Mouse (Mus musculus) megakaryocyte progenitor cell, adult 5-6 weeks (primary cell): ENCODE data around the gene Nlrp4c. TPM values are rescaled to one million over a fixed set of nuclear protein-coding genes. Genes with fewer than 3 reads are reported as not detected.

Source experiments
- total RNA-seq, 2 experiments: library from RNA; stranded (forward) in 1 of 2; stranded (reverse) in 1 of 2; fragments of 157-497, 149-512 nt in 1 of 2; fragments of 200-1000 nt in 1 of 2; gene quantifications; 2 replicates each; pipeline versions ENCODE4 v1.2.3 to v1.2.4; 2015 to 2017

Nlrp4c gene
- total RNA-seq, 2 experiments from 2014 or later: not detected

Other genes starting within 250 kb of the Nlrp4c start
- not detected in 2 replicates for gene Vmn1r63, start 239.7 kb upstream of the Nlrp4c start, total RNA-seq (2015)
- not detected in 2 replicates for gene Vmn1r63, start 239.7 kb upstream of the Nlrp4c start, total RNA-seq (2017)
- gene Vmn1r64, start 160.6 kb upstream of the Nlrp4c start, total RNA-seq (2015): not detected in 2 replicates
- gene Vmn1r64, start 160.6 kb upstream of the Nlrp4c start, total RNA-seq (2017): not detected in 2 replicates
- not detected in 2 replicates for gene Vmn1r65, start 34.2 kb upstream of the Nlrp4c start, total RNA-seq (2015)
- gene Vmn1r65, start 34.2 kb upstream of the Nlrp4c start, total RNA-seq (2017): not detected in 2 replicates
- gene Zfp787, start 110.8 kb downstream of the Nlrp4c start, total RNA-seq (2015): 14.3 and 17.8 TPM in 2 replicates
- 20.4 and 24.8 TPM in 2 replicates for gene Zfp787, start 110.8 kb downstream of the Nlrp4c start, total RNA-seq (2017)
- 4.1 and 6.2 TPM in 2 replicates for gene Zfp444, start 127.1 kb downstream of the Nlrp4c start, total RNA-seq (2015)
- gene Zfp444, start 127.1 kb downstream of the Nlrp4c start, total RNA-seq (2017): 16.4 and 20.9 TPM in 2 replicates
- not detected in 2 replicates for gene Galp, start 151.9 kb downstream of the Nlrp4c start, total RNA-seq (2015)
- not detected in 2 replicates for gene Galp, start 151.9 kb downstream of the Nlrp4c start, total RNA-seq (2017)
- gene Zscan5b, start 177.1 kb downstream of the Nlrp4c start, total RNA-seq (2015): not detected in 2 replicates
- gene Zscan5b, start 177.1 kb downstream of the Nlrp4c start, total RNA-seq (2017): not detected in 2 replicates
- gene Epp13, start 207.5 kb downstream of the Nlrp4c start, total RNA-seq (2015): not detected in 2 replicates
- gene Epp13, start 207.5 kb downstream of the Nlrp4c start, total RNA-seq (2017): not detected in 2 replicates
- 1.3 and 3.3 TPM in 2 replicates for gene Zfp667, start 241.4 kb downstream of the Nlrp4c start, total RNA-seq (2015)
- 2.8 and 3.4 TPM in 2 replicates for gene Zfp667, start 241.4 kb downstream of the Nlrp4c start, total RNA-seq (2017)